Mouse (Mus musculus) brain, embryonic 14.5 days (tissue): ENCODE results near the gene Senp5.

ENCODE experiments used
- CTCF ChIP-seq: fragments of 200-500 bp; IDR thresholded peaks from 2 replicates; pipeline ENCODE4 v1.5.1; 2012; ENCODE audit warnings: inconsistent platforms, mild to moderate bottlenecking, moderate library complexity, borderline replicate concordance; ENCODE audit not compliant: insufficient read depth, insufficient read length; ENCODE audit errors: extremely low read depth
- POLR2A ChIP-seq: fragments of 200-500 bp; IDR thresholded peaks from 2 replicates; pipeline ENCODE4 v1.6.1; 2012; ENCODE audit warnings: mild to moderate bottlenecking, inconsistent platforms, borderline replicate concordance; ENCODE audit not compliant: poor library complexity, insufficient read depth, insufficient read length, severe bottlenecking; ENCODE audit errors: extremely low read depth

DNA sequence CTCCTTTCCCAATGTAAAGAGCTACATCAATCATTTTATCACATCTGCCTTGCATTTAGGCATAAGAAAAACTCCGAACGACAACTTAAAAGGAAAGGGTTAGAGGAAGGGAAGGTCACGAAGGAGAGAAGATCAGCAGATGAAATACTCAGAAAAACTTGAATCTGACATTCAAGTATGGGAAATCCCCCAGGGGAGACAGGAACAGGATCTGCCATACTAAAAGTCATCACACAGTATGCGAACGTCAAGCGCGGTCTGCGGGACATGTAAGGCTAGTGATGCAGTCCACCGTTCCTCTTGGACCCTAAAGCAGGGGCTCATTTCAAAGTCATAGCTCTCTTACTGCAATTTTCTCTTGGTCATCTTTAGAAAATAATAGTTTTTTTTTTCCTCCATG, 16.6 kb upstream of the Senp5 start:
- TF ChIP-seq CTCF (no peak), POLR2A (no peak)
